Mouse (Mus musculus) lung, embryonic 14.5 days (tissue): ENCODE results near the gene Atp11a. TPM values are rescaled to one million over a fixed set of nuclear protein-coding genes. Genes with fewer than 3 reads are reported as not detected.
A peak's percentile ranks its signal among the peaks of the same experiment; 100 is the strongest.

Source experiments
- ATAC-seq: fragments of 200-750 bp; cut with Nextera tagmentation; 2 replicates; pipeline ENCODE4 v1.8.0; 2017; ENCODE audit warnings: mild to moderate bottlenecking, moderate TSS enrichment, moderate library complexity; ENCODE audit not compliant: insufficient read depth
- DNase-seq: peaks from one replicate; pipeline ENCODE4 v3.0.0-alpha.2; 2015
- H3K27ac ChIP-seq: fragments of 300-500 bp; sonication (generic); 2 replicates; pipeline ENCODE4 v1.5.1; 2014; ENCODE audit warnings: low read depth, mild to moderate bottlenecking, moderate library complexity
- H3K27me3 ChIP-seq: fragments of 300-500 bp; sonication (generic); 2 replicates; pipeline ENCODE4 v1.6.1; 2014; ENCODE audit warnings: low read length, control low read depth; ENCODE audit not compliant: insufficient read depth
- H3K36me3 ChIP-seq: fragments of 300-500 bp; sonication (generic); 2 replicates; pipeline ENCODE4 v1.6.1; 2014; ENCODE audit warnings: control low read depth; ENCODE audit not compliant: insufficient read depth
- H3K4me1 ChIP-seq: fragments of 300-500 bp; sonication (generic); 2 replicates; pipeline ENCODE4 v1.6.1; 2014; ENCODE audit warnings: antibody characterized with exemption, control low read depth; ENCODE audit not compliant: insufficient read depth
- H3K4me2 ChIP-seq: fragments of 300-500 bp; sonication (generic); 2 replicates; pipeline ENCODE4 v1.6.1; 2014; ENCODE audit warnings: mild to moderate bottlenecking
- H3K4me3 ChIP-seq: fragments of 300-500 bp; sonication (generic); 2 replicates; pipeline ENCODE4 v1.5.1; 2014; ENCODE audit warnings: low read depth, low read length
- H3K9ac ChIP-seq: fragments of 300-500 bp; sonication (generic); 2 replicates; pipeline ENCODE4 v1.6.1; 2014
- H3K9me3 ChIP-seq: fragments of 300-500 bp; sonication (generic); 2 replicates; pipeline ENCODE4 v1.6.1; 2016; ENCODE audit warnings: low read depth, low read length, control low read depth
- CTCF ChIP-seq: IDR thresholded peaks from 2 replicates; pipeline ENCODE4 v1.5.1; 2016; ENCODE audit warnings: antibody characterized with exemption, low read depth
- WGBS: fragments of 180-500 bp; shearing (Covaris S2); extraction: QIAGEN DNeasy Blood & Tissue Kit; methylation state at CpG from one replicate; pipeline ENCODE4 v1.1.7; 2014; 5-methylcytosine and 5-hydroxymethylcytosine counted together
- polyA plus RNA-seq: library from polyadenylated mRNA; unstranded; fragments of >200 nt; fragmentation: Nextera tagmentation; extraction: Ambion mirVana; gene quantifications from 2 replicates; pipeline ENCODE4 v1.2.1, GENCODE M21; 2014

The Atp11a gene
- polyA plus RNA-seq, 1 experiment from 2014 or later: 26.7 TPM

- 70% methylated on average over 9 of the region's 9 CpGs for WGBS
- no peak for ATAC-seq
These were observed 17.7 kb upstream of the Atp11a start for GRCm38 (mm10) chr8:12739113-12739512.

GRCm38 (mm10) chr8:12743390-12743789, 13.4 kb upstream of the Atp11a start:
- Histone ChIP-seq H3K4me1 (no peaks in the 10 kb centered on the region), H3K4me2 (no peak overlapping the region), H3K9me3 (no peaks in the 10 kb centered on the region), H3K27ac (no peak overlapping the region), H3K4me3 (no peak overlapping the region), H3K9ac (no peak overlapping the region), H3K36me3 (no peaks in the 10 kb centered on the region), H3K27me3 (no peaks in the 10 kb centered on the region)
- no peak for ATAC-seq
- no peak for TF ChIP-seq CTCF
- 73% methylated on average over 4 of the region's 4 CpGs for WGBS
- no peak for DNase-seq

More at GRCm38 (mm10) chr8:12739113-12739512, 17.7 kb upstream of the Atp11a start:
- H3K4me1 ChIP-seq: no peaks in the 10 kb centered on the region
- no peak for TF ChIP-seq CTCF
- no peak overlapping the region for H3K9ac ChIP-seq
- DNase-seq: no peak
- no peak overlapping the region for H3K27ac ChIP-seq
- no peak overlapping the region for H3K4me2 ChIP-seq
- H3K27me3 ChIP-seq: no peaks in the 10 kb centered on the region
- no peaks in the 10 kb centered on the region for H3K36me3 ChIP-seq
- H3K4me3 ChIP-seq: no peak overlapping the region
- no peaks in the 10 kb centered on the region for H3K9me3 ChIP-seq

- WGBS: 97% methylated on average over 3 of the region's 3 CpGs
- Histone ChIP-seq H3K4me2 (no peak overlapping the region), H3K27me3 (no peaks in the 10 kb centered on the region), H3K4me3 (no peak overlapping the region), H3K4me1 (no peaks in the 10 kb centered on the region), H3K9ac (no peak overlapping the region), H3K36me3 (no peaks in the 10 kb centered on the region), H3K27ac (no peak overlapping the region), H3K9me3 (no peaks in the 10 kb centered on the region)
- no peak for DNase-seq
- no peak for TF ChIP-seq CTCF
- ATAC-seq: no peak
These were observed 8.6 kb upstream of the Atp11a start for GRCm38 (mm10) chr8:12748183-12748582.

GRCm38 (mm10) chr8:12749116-12749515, 7.7 kb upstream of the Atp11a start:
- no peak overlapping the region for H3K27ac ChIP-seq
- no peak overlapping the region for H3K4me3 ChIP-seq
- DNase-seq: no peak
- no peak overlapping the region for H3K4me2 ChIP-seq
- H3K27me3 ChIP-seq: no peaks in the 10 kb centered on the region
- H3K36me3 ChIP-seq: no peaks in the 10 kb centered on the region
- no peak for TF ChIP-seq CTCF
- no peaks in the 10 kb centered on the region for H3K9me3 ChIP-seq
- ATAC-seq: no peak
- H3K4me1 ChIP-seq: no peaks in the 10 kb centered on the region
- WGBS: 73% methylated on average over 7 of the region's 7 CpGs
- no peak overlapping the region for H3K9ac ChIP-seq

- Histone ChIP-seq H3K36me3 (no peaks in the 10 kb centered on the region), H3K4me1 (no peaks in the 10 kb centered on the region), H3K9me3 (no peaks in the 10 kb centered on the region), H3K4me2 (no peak overlapping the region), H3K4me3 (no peak overlapping the region), H3K27me3 (no peaks in the 10 kb centered on the region), H3K27ac (no peak overlapping the region), H3K9ac (no peak overlapping the region)
- TF ChIP-seq CTCF: no peak
- WGBS: 54% methylated on average over 6 of the region's 6 CpGs
- no peak for DNase-seq
- ATAC-seq: no peak
These were observed 3.8 kb upstream of the Atp11a start for GRCm38 (mm10) chr8:12753054-12753453.

- WGBS: 69% methylated on average over 5 of the region's 5 CpGs
- H3K27me3 ChIP-seq: no peaks in the 10 kb centered on the region
- H3K4me2 ChIP-seq: no peak overlapping the region
- H3K4me3 ChIP-seq: no peak overlapping the region
- no peak overlapping the region for H3K27ac ChIP-seq
- H3K9ac ChIP-seq: no peak overlapping the region
- DNase-seq: no peak
- ATAC-seq: no peak
- no peak for TF ChIP-seq CTCF
- H3K9me3 ChIP-seq: no peaks in the 10 kb centered on the region
- H3K4me1 ChIP-seq: no peaks in the 10 kb centered on the region
- H3K36me3 ChIP-seq: no peaks in the 10 kb centered on the region
These were observed 2.7 kb upstream of the Atp11a start for GRCm38 (mm10) chr8:12754115-12754514.

GRCm38 (mm10) chr8:12755312-12755711, 1.5 kb upstream of the Atp11a start:
- no peak overlapping the region for H3K4me2 ChIP-seq
- no peak for ATAC-seq
- no peak overlapping the region for H3K9ac ChIP-seq
- H3K36me3 ChIP-seq: no peaks in the 10 kb centered on the region
- no peaks in the 10 kb centered on the region for H3K27me3 ChIP-seq
- no peak overlapping the region for H3K4me3 ChIP-seq
- WGBS: 45% methylated on average over 2 of the region's 2 CpGs
- peak; percentile 43 for TF ChIP-seq CTCF
- no peaks in the 10 kb centered on the region for H3K9me3 ChIP-seq
- H3K4me1 ChIP-seq: no peaks in the 10 kb centered on the region
- peak; percentile 55 for DNase-seq
- H3K27ac ChIP-seq: no peak overlapping the region

GRCm38 (mm10) chr8:12755826-12756225, 988 bp upstream of the Atp11a start:
- 82% methylated on average over 5 of the region's 5 CpGs for WGBS
- DNase-seq (no peak), ATAC-seq (no peak)
- no peak overlapping the region for H3K9ac ChIP-seq
- H3K9me3 ChIP-seq: no peaks in the 10 kb centered on the region
- no peak for TF ChIP-seq CTCF
- H3K4me3 ChIP-seq: no peak overlapping the region
- no peaks in the 10 kb centered on the region for H3K4me1 ChIP-seq
- H3K36me3 ChIP-seq: no peaks in the 10 kb centered on the region
- no peak overlapping the region for H3K4me2 ChIP-seq
- H3K27me3 ChIP-seq: no peaks in the 10 kb centered on the region
- H3K27ac ChIP-seq: peak overlapping the region; percentile 76; the same call in 1 of the 2 replicates
